Mouse (Mus musculus): ENCODE data around the gene Gc. TPM values are rescaled to one million over a fixed set of nuclear protein-coding genes. Genes with fewer than 3 reads are reported as not detected.

Gc gene
- polyA plus RNA-seq, 1 experiment from 2014 or later = not detected

DNA sequence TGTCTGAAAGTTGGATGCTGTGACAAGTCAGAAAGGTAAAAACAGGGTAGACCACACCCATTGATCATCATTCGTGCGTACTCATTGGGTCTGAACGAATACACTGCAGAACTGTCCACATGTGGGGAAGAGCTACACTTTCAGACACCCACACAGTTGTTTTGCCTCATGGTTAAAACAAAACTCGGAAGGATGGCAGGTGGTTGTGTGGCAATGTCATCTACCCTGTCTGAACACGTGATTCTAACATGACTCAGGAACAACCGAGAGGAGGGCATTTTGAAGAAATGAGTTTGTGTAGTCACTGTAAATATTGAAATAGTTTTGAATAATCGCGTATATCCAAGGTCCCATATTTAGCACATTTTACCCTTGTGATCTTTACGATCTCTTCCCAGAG lies 8.4 kb downstream of the Gc start:
- Histone ChIP-seq H3K27ac (no peak overlapping the region), H3K4me3 (replicated peaks) (no peak overlapping the region), H3K36me3 (no peaks in the 10 kb centered on the region), H3K4me1 (replicated peaks) (no peaks in the 10 kb centered on the region), H3K27me3 (no peaks in the 10 kb centered on the region), H3K4me2 (no peak overlapping the region), H3K9ac (replicated peaks) (no peak overlapping the region), H3K9me3 (no peaks in the 10 kb centered on the region)
- ATAC-seq (ENCODE audit: insufficient number of reproducible peaks, insufficient read depth, low FRiP score, low TSS enrichment, low read depth) = no peak
- 89% methylated on average over 9 of the region's 9 CpGs for WGBS

DNA sequence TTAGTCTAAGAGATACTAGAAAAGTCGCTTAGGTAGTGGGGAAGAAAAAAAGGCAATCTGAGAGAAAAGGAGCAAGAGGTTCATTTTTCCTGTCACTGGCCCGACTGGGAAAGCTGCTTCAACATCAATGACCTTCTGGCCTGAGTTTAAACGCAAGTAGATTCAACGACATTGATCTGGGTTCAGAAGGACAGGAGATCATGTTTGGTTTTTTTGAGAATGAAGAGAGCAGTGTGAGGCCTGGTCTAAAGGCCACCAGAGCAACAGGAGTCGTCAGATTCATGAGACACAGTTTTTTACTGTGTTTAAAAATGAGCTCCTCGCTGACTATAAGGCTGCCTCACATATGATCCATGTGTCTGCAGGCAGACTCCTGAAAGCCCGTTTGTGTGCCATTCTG lies 9.7 kb downstream of the Gc start:
- ATAC-seq (ENCODE audit: insufficient number of reproducible peaks, insufficient read depth, low FRiP score, low TSS enrichment, low read depth) = no peak
- no peak overlapping the region for H3K27ac ChIP-seq
- H3K4me1 ChIP-seq (replicated peaks) = no peaks in the 10 kb centered on the region
- no peak overlapping the region for H3K9ac ChIP-seq (replicated peaks)
- H3K9me3 ChIP-seq = no peaks in the 10 kb centered on the region
- H3K36me3 ChIP-seq = no peaks in the 10 kb centered on the region
- WGBS = 73% methylated on average over 7 of the region's 7 CpGs
- no peak overlapping the region for H3K4me3 ChIP-seq (replicated peaks)
- no peaks in the 10 kb centered on the region for H3K27me3 ChIP-seq
- H3K4me2 ChIP-seq = no peak overlapping the region

DNA sequence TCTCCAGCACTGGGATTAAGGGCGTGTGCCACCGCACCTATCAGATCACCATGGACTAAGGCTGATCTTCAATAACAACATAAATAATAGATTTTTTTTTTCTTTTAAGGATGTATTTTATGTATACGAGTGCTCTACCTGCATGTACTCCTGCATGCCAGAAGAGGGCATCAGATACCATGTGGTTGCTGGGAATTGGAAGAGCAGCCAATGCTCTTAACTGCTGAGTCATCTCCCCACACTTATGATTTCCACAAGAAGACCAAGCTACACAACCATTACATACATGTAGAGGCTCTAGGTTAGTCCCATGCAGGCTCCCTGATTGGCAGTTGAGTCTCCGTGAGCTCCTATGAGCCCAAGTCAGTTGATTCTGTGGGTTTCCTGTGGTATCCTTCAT lies 13.3 kb downstream of the Gc start:
- H3K27ac ChIP-seq = no peak overlapping the region
- H3K36me3 ChIP-seq = no peaks in the 10 kb centered on the region
- 85% methylated on average over 4 of the region's 4 CpGs for WGBS
- no peak overlapping the region for H3K4me2 ChIP-seq
- no peak for ATAC-seq (ENCODE audit: insufficient number of reproducible peaks, insufficient read depth, low FRiP score, low TSS enrichment, low read depth)
- no peak overlapping the region for H3K9ac ChIP-seq (replicated peaks)
- no peaks in the 10 kb centered on the region for H3K9me3 ChIP-seq
- no peaks in the 10 kb centered on the region for H3K27me3 ChIP-seq
- H3K4me3 ChIP-seq (replicated peaks) = no peak overlapping the region
- H3K4me1 ChIP-seq (replicated peaks) = 0 out of 2 replicates have a peak, but pooled peaks cover 1% of the 10 kb centered on the region

DNA sequence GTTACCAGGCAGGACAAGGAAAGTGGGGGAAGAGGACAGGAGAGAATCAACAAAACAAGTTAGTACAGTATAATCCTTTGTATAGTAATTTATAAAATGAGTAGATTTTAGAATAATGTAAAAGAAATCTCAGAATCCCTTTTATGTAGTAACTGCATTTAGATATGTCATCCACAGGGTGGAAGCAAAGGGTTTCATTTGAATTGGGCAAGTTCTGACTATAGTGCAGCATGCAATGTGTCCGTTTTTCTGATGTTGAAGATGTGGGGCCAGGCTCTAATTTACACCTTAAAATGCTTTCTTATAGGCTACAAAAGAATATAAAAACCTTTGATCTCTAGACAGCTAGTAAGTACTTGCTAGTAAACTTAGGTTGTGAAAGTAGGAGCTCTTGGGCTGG lies 46.2 kb downstream of the Gc start:
- Histone ChIP-seq H3K36me3 (no peaks in the 10 kb centered on the region), H3K4me3 (replicated peaks) (no peak overlapping the region), H3K27ac (no peak overlapping the region), H3K4me1 (replicated peaks) (no peaks in the 10 kb centered on the region), H3K27me3 (no peaks in the 10 kb centered on the region), H3K4me2 (no peak overlapping the region), H3K9ac (replicated peaks) (no peak overlapping the region), H3K9me3 (no peaks in the 10 kb centered on the region)
- WGBS = 47% methylated on average over 1 of the region's 1 CpGs
- no peak for ATAC-seq (ENCODE audit: insufficient number of reproducible peaks, insufficient read depth, low FRiP score, low TSS enrichment, low read depth)

DNA sequence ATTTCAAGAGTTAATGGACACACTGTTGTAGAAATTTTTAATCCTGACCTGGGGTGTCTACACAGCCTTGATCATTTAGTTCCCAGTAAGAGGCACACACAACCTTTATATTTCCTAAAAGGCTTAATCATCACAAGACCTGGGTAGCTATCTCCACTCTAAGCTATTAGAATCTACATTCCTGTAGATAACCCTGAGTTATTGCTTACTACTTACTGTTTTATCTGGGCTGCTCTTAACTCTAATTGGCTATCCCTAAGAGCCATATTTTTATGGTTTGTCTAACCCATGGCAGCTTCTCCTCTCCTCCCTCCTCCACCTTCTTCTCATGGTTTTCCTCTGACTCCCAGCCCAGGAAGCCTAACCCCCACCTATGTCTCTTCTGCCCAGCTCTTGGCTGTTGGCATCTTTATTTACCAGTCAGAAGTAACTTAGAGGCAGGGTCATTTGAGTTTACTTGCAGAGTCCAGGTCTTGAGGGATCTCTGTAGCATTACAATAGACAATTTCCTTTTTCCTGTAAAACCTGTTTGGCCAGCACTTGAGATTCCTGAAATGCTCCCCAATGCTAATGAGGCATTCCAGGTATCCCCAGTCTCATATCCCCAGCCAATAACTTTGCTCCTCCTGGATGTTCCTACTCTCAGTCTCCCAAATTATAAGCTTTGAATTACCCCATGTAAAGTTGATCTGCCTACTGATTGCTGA lies 50.2 kb downstream of the Gc start:
- ATAC-seq (ENCODE audit: insufficient number of reproducible peaks, insufficient read depth, low FRiP score, low TSS enrichment, low read depth) = no peak
- H3K9ac ChIP-seq (replicated peaks) = no peak overlapping the region
- H3K4me2 ChIP-seq = no peak overlapping the region
- H3K27me3 ChIP-seq = no peaks in the 10 kb centered on the region
- no peak overlapping the region for H3K4me3 ChIP-seq (replicated peaks)
- H3K27ac ChIP-seq = no peak overlapping the region
- no peaks in the 10 kb centered on the region for H3K4me1 ChIP-seq (replicated peaks)
- H3K9me3 ChIP-seq = no peaks in the 10 kb centered on the region
- H3K36me3 ChIP-seq = no peaks in the 10 kb centered on the region

DNA sequence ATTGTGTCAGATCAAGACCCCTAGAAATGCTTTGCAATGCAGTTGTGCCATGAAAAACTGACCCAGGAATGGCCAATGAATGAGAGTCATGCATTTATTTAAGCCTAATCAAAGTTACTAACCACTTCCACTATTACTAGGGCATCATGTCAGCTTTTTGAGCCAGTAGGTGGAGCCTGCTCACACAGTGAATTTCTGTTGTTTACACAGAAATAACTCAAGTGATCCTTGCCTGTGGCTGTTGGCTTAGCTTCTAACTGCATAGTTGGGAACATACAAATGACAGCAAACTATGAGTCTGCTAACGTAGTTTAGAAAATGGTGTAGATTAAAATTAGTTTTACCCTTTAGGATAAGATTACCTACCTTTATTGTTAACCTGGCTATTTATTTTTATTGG lies 52.6 kb downstream of the Gc start:
- Histone ChIP-seq H3K27ac (no peak overlapping the region), H3K9ac (replicated peaks) (no peak overlapping the region), H3K36me3 (no peaks in the 10 kb centered on the region), H3K4me3 (replicated peaks) (no peak overlapping the region), H3K4me1 (replicated peaks) (no peaks in the 10 kb centered on the region), H3K27me3 (no peaks in the 10 kb centered on the region), H3K9me3 (no peaks in the 10 kb centered on the region), H3K4me2 (no peak overlapping the region)
- no peak for ATAC-seq (ENCODE audit: insufficient number of reproducible peaks, insufficient read depth, low FRiP score, low TSS enrichment, low read depth)
- 55% methylated on average over 1 of the region's 1 CpGs for WGBS

DNA sequence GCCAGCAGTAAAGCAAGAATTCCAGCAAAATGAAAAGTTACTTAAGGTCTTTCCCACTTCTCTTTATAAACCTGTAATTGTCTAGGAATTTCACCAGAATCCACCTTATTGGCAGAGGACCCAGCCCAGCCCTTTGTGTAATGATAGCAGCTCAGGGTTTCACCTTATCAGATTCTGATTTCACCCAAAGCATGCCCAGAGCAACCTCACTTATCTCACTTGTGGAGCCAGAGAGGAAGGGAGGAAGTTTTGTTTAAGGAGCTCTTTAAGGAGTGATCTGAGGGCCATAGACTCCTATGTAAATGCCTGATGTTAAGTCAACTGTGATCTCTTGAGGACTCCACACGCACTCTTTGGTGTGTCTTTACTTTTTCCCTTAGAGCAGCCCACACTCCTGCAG lies 67.3 kb downstream of the Gc start:
- Histone ChIP-seq H3K4me3 (replicated peaks) (no peak overlapping the region), H3K4me1 (replicated peaks) (no peaks in the 10 kb centered on the region), H3K27ac (no peak overlapping the region), H3K9me3 (peaks cover 6% of the 10 kb centered on the region; the same call in 1 of the 2 replicates), H3K9ac (replicated peaks) (no peak overlapping the region), H3K4me2 (no peak overlapping the region), H3K36me3 (no peaks in the 10 kb centered on the region), H3K27me3 (no peaks in the 10 kb centered on the region)
- ATAC-seq (ENCODE audit: insufficient number of reproducible peaks, insufficient read depth, low FRiP score, low TSS enrichment, low read depth) = no peak
- 81% methylated on average over 1 of the region's 1 CpGs for WGBS

DNA sequence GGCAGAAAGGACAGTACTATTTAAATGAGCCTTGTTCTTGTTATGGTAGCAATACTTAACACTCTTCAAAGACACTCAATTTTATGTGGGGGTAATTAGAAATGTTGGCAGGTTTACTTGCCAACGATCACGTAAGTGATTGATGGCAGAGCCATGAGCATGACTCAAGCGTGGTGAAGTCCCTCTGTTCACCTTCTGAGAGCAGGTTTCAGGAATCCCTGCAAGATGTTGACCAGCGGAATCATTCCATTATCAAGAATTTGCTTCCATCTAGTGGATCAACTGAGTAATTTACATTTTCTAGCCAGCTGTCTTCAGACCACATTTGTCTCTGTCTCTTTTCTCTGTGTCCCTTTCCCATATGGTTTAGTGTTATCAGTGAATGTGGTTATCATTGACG lies 73.5 kb downstream of the Gc start:
- ATAC-seq (ENCODE audit: insufficient number of reproducible peaks, insufficient read depth, low FRiP score, low TSS enrichment, low read depth) = no peak
- H3K4me3 ChIP-seq (replicated peaks) = no peak overlapping the region
- no peak overlapping the region for H3K27ac ChIP-seq
- no peaks in the 10 kb centered on the region for H3K9me3 ChIP-seq
- no peaks in the 10 kb centered on the region for H3K36me3 ChIP-seq
- no peaks in the 10 kb centered on the region for H3K4me1 ChIP-seq (replicated peaks)
- H3K27me3 ChIP-seq = no peaks in the 10 kb centered on the region
- H3K9ac ChIP-seq (replicated peaks) = no peak overlapping the region
- H3K4me2 ChIP-seq = no peak overlapping the region
- WGBS = 29% methylated on average over 5 of the region's 5 CpGs

DNA sequence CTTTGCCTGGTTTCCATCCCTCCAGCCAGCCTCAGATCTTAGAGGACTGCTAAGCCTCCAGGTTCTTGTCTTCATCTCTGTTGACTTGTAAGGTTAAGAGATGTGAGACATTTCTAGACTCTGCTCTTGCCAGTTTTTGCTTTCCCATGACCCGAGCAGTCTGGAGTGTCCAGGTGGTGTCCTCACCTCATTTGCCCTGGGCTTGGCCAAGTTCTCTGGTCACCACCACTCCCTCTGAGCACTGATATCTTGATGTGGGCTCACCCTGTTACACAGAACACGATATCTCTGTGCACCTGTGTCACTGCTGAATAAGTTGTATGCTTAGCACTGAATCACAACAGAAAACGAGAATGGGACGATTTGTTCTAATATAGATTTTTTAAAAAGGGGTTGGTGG lies 76.4 kb downstream of the Gc start:
- no peak overlapping the region for H3K27ac ChIP-seq
- no peaks in the 10 kb centered on the region for H3K9me3 ChIP-seq
- 87% methylated on average over 4 of the region's 4 CpGs for WGBS
- no peak for ATAC-seq (ENCODE audit: insufficient number of reproducible peaks, insufficient read depth, low FRiP score, low TSS enrichment, low read depth)
- H3K4me3 ChIP-seq (replicated peaks) = no peak overlapping the region
- no peaks in the 10 kb centered on the region for H3K36me3 ChIP-seq
- H3K4me1 ChIP-seq (replicated peaks) = no peaks in the 10 kb centered on the region
- H3K4me2 ChIP-seq = no peak overlapping the region
- H3K9ac ChIP-seq (replicated peaks) = no peak overlapping the region
- no peaks in the 10 kb centered on the region for H3K27me3 ChIP-seq

DNA sequence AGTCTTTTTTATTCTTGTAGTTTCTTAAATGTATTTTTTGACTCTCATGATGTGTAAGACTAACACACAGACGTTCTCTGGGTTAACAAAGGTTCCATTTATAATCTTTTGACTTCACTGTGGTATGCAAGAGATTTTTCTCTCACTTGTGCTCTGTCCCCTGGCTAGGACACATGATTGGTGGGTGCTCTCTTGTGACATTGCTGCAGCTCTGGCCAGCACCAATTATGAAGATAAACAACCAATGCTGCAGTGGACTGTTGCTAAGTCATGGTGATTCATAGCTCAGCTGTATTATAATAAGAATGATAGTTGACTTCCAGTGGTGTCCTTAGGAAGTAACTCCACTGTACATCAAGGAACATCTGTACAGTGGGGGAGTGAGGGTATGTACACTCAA lies 87.6 kb downstream of the Gc start:
- H3K9ac ChIP-seq (replicated peaks) = no peak overlapping the region
- H3K4me1 ChIP-seq (replicated peaks) = no peaks in the 10 kb centered on the region
- no peaks in the 10 kb centered on the region for H3K36me3 ChIP-seq
- no peak overlapping the region for H3K27ac ChIP-seq
- H3K27me3 ChIP-seq = no peaks in the 10 kb centered on the region
- H3K4me2 ChIP-seq = no peak overlapping the region
- no peaks in the 10 kb centered on the region for H3K9me3 ChIP-seq
- ATAC-seq (ENCODE audit: insufficient number of reproducible peaks, insufficient read depth, low FRiP score, low TSS enrichment, low read depth) = no peak
- H3K4me3 ChIP-seq (replicated peaks) = no peak overlapping the region
- WGBS = 50% methylated on average over 1 of the region's 1 CpGs

DNA sequence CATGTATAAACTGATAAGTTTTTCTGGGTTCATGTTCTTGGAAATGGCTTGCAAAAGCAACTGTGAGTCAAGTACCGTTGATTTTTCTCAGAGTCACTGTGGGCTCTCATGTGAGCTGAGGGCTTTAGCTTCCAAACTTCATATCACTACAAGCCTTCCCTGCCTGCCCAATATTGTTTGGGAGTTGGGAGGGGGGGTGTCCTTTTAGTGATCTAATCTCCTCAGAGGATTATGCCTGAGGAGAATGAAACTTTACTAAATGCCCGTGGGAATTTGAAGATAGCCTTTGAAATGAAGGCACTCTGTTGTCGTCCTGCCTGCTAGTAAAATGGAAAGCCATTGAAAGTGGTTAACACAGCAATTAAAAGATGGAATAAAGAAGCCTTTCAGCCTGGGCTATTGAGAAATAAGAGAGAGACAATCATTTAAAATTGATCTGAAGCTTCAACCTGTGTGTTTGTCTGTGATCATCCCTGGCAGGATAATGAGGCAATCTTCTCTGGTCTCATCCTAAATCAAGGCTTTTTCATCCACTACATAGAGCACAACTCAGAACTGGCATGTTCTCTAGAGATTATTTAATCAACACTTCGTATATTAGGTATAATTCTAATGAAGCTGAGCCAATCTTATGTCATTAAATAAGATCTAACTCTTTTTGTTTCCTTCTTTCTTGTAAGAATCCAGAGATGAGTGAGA lies 89.5 kb downstream of the Gc start:
- WGBS = 70% methylated on average over 4 of the region's 4 CpGs
- no peak overlapping the region for H3K4me2 ChIP-seq

More for the DNA sequence above, 89.5 kb downstream of the Gc start:
- Histone ChIP-seq H3K4me1 (replicated peaks) (no peaks in the 10 kb centered on the region), H3K27ac (no peak overlapping the region), H3K9me3 (no peaks in the 10 kb centered on the region), H3K27me3 (no peaks in the 10 kb centered on the region), H3K9ac (replicated peaks) (no peak overlapping the region), H3K4me3 (replicated peaks) (no peak overlapping the region), H3K36me3 (no peaks in the 10 kb centered on the region)
- ATAC-seq (ENCODE audit: insufficient number of reproducible peaks, insufficient read depth, low FRiP score, low TSS enrichment, low read depth) = no peak
